Mouse (Mus musculus) fat pad, adult 2 months (tissue): ENCODE results near the gene Spred2.
A peak's percentile ranks its signal among the peaks of the same experiment; 100 is the strongest.

Experiments used
- DNase-seq: peaks from one replicate; pipeline ENCODE4 v3.0.0-alpha.2; 2011; ENCODE audit warnings: low read depth, low spot score; ENCODE audit errors: extremely low read depth

Spred2 gene

GRCm38 (mm10) chr11:19925149-19925975 is 1.2 kb downstream of the Spred2 start:
- no peak for DNase-seq

GRCm38 (mm10) chr11:19925976-19926842 is 2.0 kb downstream of the Spred2 start:
- no peak for DNase-seq

- no peak for DNase-seq
Observed at GRCm38 (mm10) chr11:19926843-19927120, 2.6 kb downstream of the Spred2 start.

- no peak for DNase-seq
Observed at GRCm38 (mm10) chr11:19928633-19929032, 4.5 kb downstream of the Spred2 start.

GRCm38 (mm10) chr11:19929087-19929865 is 5.1 kb downstream of the Spred2 start:
- DNase-seq = no peak

GRCm38 (mm10) chr11:19931569-19932230 is 7.5 kb downstream of the Spred2 start:
- no peak for DNase-seq

GRCm38 (mm10) chr11:19932983-19933511 is 8.9 kb downstream of the Spred2 start:
- peak; percentile 78 for DNase-seq

- no peak for DNase-seq
Observed at GRCm38 (mm10) chr11:19935524-19936354, 11.6 kb downstream of the Spred2 start.

- no peak for DNase-seq
Observed at GRCm38 (mm10) chr11:19938456-19939004, 14.4 kb downstream of the Spred2 start.

GRCm38 (mm10) chr11:19939305-19939730 is 15.1 kb downstream of the Spred2 start:
- no peak for DNase-seq

GRCm38 (mm10) chr11:19939831-19940230 is 15.7 kb downstream of the Spred2 start:
- DNase-seq = no peak

GRCm38 (mm10) chr11:19941156-19941777 is 17.1 kb downstream of the Spred2 start:
- DNase-seq = no peak

GRCm38 (mm10) chr11:19941978-19942377 is 17.8 kb downstream of the Spred2 start:
- no peak for DNase-seq

- DNase-seq = no peak
Observed at GRCm38 (mm10) chr11:19943753-19944152, 19.6 kb downstream of the Spred2 start.

- no peak for DNase-seq
Observed at GRCm38 (mm10) chr11:19944701-19945100, 20.5 kb downstream of the Spred2 start.

- DNase-seq = no peak
Observed at GRCm38 (mm10) chr11:19946721-19947120, 22.5 kb downstream of the Spred2 start.

- DNase-seq = no peak
Observed at GRCm38 (mm10) chr11:19947626-19948135, 23.5 kb downstream of the Spred2 start.

GRCm38 (mm10) chr11:19949725-19950124 is 25.6 kb downstream of the Spred2 start:
- no peak for DNase-seq

GRCm38 (mm10) chr11:19950169-19950568 is 26.0 kb downstream of the Spred2 start:
- DNase-seq = no peak
